Mouse (Mus musculus) megakaryocyte-erythroid progenitor cell, adult 5-6 weeks (primary cell): ENCODE data around the gene Dnah17. TPM values are rescaled to one million over a fixed set of nuclear protein-coding genes. Genes with fewer than 3 reads are reported as not detected.

Source experiments
- ATAC-seq: replicated peaks from 2 replicates; pipeline ENCODE4 v1.8.0; 2016; ENCODE audit warnings: mild to moderate bottlenecking, inconsistent platforms; ENCODE audit not compliant: severe bottlenecking, poor library complexity, low FRiP score, low TSS enrichment
- total RNA-seq, 2 experiments: library from RNA; stranded (forward) in 1 of 2; stranded (reverse) in 1 of 2; fragments of 200-1000, 215-1000 nt in 1 of 2; fragments of >200 nt in 1 of 2; fragmentation: Nextera tagmentation in 1 of 2; gene quantifications; 2 replicates each; pipeline ENCODE4 v1.2.3; 2014 to 2017

Gene Dnah17
- total RNA-seq, 2 experiments from 2014 or later, result 1.2 TPM; not detected in 1

GRCm38 (mm10) chr11:117986126-117987031, 144.1 kb downstream of the Dnah17 start, which contains the start of gene Pgs1:
Pgs1 (plus strand) TSS chr11:117986292.
- ATAC-seq, result peak; percentile 76

DNA sequence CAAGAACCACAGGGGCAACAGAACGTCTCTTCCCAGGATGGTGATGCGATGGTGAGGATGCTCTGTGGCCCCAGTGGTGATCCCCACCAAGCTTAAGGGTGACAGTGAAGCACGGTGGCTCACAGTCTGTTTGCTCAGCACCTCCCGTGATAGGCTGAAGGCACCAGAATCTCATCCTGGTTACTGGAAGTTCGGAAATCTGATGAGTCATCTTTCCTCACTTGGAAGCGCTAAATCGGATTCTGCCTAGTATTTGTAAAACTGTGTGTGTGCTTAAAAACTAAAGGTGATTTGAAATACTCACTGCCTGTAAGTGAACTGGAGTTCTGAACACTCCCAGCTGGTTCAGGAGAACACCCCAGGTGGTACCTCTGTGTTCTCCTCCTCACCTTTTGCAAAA, 146.7 kb downstream of the Dnah17 start:
- no peak for ATAC-seq

- no peak for ATAC-seq
These were observed 148.0 kb downstream of the Dnah17 start for GRCm38 (mm10) chr11:117982426-117982825.

DNA sequence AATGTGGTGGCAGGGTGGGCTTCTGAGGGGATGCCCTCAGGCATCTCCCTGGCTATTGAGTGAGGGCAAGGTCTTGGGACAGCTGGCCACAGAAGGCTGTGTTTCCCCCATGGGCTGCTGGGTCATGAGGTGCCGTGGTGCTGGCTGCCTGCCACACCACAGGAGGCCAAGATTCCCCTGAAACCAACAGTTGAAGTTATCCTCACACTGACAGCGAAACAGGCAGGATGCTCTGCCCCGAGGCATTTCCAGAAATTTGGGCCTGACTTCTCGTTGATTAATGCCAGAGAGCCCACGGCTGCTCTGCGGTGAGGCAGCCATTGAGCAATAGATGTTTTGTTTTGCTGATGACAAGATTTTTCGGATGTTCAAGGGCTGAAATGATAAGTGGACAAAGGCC, 151.0 kb downstream of the Dnah17 start:
- ATAC-seq, result peak; percentile 20; the same call in 1 of the 2 replicates

GRCm38 (mm10) chr11:117977694-117978360, 152.6 kb downstream of the Dnah17 start:
- no peak for ATAC-seq

DNA sequence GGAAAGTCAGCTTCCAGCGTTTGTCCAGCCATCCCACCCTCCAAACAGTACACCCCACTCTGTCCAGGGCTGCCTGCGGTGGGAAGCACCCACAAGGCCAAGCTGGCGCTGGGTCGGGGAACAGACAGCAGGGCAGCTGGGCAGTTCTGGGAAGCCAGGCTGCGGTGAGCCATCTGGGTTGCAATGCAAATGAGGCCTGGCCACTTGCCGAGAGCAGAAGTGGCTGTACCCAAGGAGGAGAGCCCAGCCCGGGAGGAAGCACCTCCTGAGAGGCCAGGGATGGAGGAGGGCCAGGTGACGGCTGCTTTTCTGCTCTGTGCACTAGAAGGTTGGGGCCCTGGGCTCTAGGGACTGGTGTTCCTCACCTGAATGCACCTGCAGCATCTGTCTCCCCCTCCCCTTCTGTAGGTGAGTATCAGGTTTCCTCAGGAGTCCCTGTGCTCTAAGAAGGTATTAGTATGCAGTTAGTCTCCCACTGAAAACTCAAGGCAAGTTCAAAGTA, 154.3 kb downstream of the Dnah17 start:
- ATAC-seq, result no peak

DNA sequence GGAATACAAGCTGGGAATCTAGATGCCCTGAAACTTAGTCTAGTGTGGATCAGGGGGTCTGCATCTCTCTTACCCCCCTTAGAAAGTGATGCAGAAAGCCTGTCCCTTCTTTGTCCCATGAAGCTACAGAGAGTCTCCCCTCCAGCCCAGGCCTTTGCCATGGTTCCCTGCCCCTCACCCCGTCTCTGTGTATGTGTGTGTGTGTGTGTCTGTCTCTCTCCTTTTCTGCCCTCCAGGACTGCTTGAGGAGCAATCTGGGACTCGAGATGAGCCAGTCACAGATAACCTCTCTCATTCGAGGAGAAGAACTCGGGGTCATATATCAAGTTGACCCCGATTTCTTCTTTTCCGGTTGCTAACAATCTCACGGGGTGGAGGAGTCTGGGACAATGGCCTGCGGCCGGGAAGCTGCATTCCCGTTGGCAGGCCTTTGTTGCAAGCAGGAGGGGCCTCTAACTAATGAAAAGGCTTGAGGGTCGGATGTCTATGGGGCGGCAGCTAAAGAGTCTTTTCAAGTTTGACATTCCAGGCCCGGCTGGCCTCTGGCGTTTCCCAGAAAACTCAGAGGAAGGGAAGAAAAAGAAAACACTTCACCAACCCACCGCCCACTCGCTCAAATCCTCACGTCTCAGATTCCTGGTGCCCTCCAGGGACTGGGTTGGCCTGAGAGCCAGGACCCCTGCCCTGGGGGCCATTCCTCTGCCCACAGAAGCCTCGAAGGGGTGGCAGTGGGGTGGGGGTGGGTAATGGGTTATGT, 155.0 kb downstream of the Dnah17 start:
- ATAC-seq, result no peak

DNA sequence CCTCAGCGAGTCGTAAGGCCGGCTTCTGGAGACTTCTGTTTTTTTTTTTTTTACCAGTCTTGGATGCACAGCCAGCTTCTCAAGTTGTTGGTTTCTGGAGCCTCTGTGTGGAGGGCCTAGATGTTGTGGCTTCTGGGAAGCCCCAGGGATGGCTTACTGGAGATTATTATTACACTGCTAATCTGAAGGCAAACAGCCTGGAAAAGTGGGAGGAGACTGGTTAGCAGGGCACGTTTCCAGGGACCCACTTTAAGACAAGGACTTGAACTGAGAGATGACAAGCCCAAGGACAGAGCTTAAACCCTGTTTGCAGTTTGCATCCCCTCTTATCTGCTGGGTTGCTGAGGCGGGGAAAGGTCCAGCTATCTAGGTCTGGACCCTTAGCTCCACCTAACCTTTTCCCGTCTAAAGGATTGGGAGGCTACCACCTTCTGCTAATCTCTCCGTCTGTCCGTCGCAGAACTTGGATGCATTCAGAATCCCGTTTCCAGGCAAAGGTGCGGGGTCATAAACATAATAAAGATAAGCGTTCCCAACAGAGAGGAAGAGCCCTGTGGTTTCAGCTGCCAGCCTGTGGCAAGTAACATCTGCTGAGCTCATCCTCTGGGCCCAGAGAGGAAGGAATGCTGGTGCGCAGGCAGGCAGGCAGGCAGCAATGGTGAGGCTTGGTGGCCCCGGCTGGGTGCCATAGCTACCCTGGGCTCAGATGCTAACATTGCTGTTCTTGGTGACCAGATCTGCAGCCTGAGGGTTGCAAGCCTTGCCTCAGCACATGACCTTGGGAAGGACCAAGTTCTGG, 155.9 kb downstream of the Dnah17 start:
- ATAC-seq, result 0 out of 2 replicates have a peak, but pooled peaks have one; percentile 20

GRCm38 (mm10) chr11:117973569-117973968, 156.9 kb downstream of the Dnah17 start:
- no peak for ATAC-seq

DNA sequence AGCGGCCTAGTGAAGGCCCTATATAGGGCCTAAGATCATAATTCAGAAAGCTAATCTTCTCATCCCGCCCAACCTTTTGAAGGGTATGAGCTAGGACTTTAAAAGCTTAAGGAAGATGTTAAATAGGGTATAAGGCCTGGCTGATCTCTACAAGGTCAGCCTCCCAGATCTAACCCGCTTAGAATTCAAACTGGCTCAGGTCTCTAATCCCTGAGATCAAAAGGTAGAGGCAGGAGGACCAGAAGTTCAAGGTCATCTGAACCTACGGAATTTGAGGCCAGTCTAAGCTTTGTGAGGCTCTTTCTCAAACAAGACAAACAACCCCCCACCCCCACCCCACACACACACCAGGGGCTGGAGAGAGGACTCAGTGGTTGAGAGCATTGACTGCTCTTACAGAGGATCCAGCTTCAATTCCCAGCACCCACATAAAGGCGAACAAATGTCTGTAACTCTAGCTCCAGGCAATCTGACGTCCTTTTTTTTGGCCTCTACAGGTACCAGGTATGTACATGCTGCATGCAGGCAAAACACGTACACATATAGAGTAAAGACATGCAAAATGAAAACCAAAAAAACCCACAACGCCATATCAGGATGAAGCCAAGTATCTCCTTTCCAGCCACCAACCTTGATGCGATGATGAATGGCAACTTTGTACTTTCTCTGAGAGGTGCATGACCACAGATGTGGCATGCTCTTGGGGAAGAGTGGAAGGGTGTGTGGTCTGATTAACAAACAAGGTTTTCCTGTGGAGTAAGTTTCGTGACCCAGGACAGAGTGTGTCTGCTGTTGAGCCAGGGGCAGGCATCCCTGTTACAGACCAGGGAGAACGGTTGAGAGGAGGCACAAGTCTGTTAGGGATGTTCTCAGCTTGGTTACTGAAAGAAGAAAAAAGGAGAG, 157.5 kb downstream of the Dnah17 start:
- no peak for ATAC-seq

Other genes starting within 250 kb of the Dnah17 start
- gene Socs3, start 160.6 kb downstream of the Dnah17 start, total RNA-seq (2014; fragmentation: Nextera tagmentation), result not detected in 2 replicates
- 2.0 and 3.5 TPM in 2 replicates for gene Socs3, start 160.6 kb downstream of the Dnah17 start, total RNA-seq (2017)
- gene Pgs1, start 144.3 kb downstream of the Dnah17 start, total RNA-seq (2014; fragmentation: Nextera tagmentation), result 20.5 and 27.5 TPM in 2 replicates
- 5.6 and 6.4 TPM in 2 replicates for gene Pgs1, start 144.3 kb downstream of the Dnah17 start, total RNA-seq (2017)
- gene Cyth1, start 118.0 kb upstream of the Dnah17 start, total RNA-seq (2014; fragmentation: Nextera tagmentation), result 6.8 and 14.3 TPM in 2 replicates
- gene Cyth1, start 118.0 kb upstream of the Dnah17 start, total RNA-seq (2017), result 11.2 and 17.7 TPM in 2 replicates
- gene Usp36, start 159.6 kb upstream of the Dnah17 start, total RNA-seq (2014; fragmentation: Nextera tagmentation), result 39.5 and 44.6 TPM in 2 replicates
- gene Usp36, start 159.6 kb upstream of the Dnah17 start, total RNA-seq (2017), result 16.6 and 17.1 TPM in 2 replicates
- gene Cep295nl, start 211.9 kb upstream of the Dnah17 start, total RNA-seq (2014; fragmentation: Nextera tagmentation), result 0.81 and 2.2 TPM in 2 replicates
- gene Cep295nl, start 211.9 kb upstream of the Dnah17 start, total RNA-seq (2017), result 1.2 TPM in 2 replicates
- gene Timp2, start 225.1 kb upstream of the Dnah17 start, total RNA-seq (2014; fragmentation: Nextera tagmentation), result 4.4 and 8.0 TPM in 2 replicates
- 9.3 and 9.5 TPM in 2 replicates for gene Timp2, start 225.1 kb upstream of the Dnah17 start, total RNA-seq (2017)